Mouse (Mus musculus) right cerebral cortex, postnatal 14 days (tissue): ENCODE results near the gene Adrb1.
A peak's percentile ranks its signal among the peaks of the same experiment; 100 is the strongest.

ENCODE experiments used
- DNase-seq: peaks from one replicate; pipeline ENCODE4 v3.0.0; 2022

The Adrb1 gene

GRCm38 (mm10) chr19:56721387-56722211 lies at the start of gene Adrb1:
Gene Adrb1 (plus strand): TSS chr19:56722199.
- peak; percentile 85 for DNase-seq

GRCm38 (mm10) chr19:56675690-56676089 lies 46.3 kb upstream of the Adrb1 start:
- DNase-seq = no peak

DNA sequence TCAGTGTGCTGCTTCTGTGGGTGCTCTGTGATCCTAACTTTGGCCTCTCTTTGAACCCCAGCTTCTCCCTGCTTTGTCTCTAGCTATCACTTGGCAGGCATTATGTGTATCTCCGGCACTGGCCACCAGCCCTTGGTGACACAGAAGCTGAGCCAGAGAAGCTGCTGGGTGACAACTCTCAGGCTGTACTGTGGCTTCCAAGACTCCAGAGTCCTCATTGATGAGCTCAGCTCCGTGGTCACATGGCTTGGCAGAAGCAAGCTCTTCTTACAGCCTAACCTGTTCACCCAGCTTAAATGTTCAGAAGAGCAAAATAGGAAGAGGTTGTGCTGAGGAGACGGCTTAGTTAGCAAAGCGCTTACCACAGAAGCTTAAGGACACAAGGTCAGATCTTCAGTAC lies 45.5 kb upstream of the Adrb1 start:
- DNase-seq = no peak

DNA sequence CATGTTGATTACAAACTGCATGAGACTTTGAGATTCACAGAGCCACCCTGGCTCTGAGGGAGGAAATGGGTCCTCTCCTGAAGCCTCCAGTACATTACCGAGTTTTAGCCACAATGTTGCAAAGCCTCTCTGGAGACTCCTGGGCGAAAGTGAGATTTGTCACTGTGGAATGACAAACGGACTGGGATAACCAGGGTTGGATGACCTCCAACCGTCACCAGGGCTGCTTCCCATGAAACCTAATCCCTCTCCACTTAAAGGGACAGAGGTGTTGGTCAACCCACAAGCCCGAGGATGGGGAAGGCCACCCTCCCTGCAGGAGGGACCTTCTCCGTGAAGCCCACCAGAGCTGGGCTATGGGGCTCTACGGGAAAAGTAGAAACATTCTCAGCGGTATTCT lies 44.4 kb upstream of the Adrb1 start:
- DNase-seq = no peak

DNA sequence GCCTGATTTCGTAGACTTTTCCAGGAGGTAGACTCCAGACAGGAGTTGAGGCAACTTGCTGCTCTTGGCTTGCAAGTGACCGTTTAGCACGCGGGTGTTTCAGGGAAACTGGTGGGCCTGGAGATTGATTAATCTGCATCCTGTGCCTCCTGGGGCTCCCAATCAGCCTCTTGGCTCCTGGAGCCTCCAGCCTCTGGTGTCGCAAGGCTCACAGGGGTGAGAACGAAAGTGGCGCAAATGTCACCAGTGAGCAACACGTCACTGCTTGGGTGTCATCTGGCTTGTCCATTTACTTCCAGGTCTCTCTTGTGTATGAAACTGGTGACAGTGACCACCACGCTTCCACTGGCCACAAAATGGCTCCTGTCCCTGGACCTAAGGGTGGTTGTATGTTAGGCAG lies 43.5 kb upstream of the Adrb1 start:
- no peak for DNase-seq

- DNase-seq = no peak
These were observed 42.6 kb upstream of the Adrb1 start for GRCm38 (mm10) chr19:56679213-56679965.

- no peak for DNase-seq
These were observed 42.0 kb upstream of the Adrb1 start for GRCm38 (mm10) chr19:56679992-56680391.

- DNase-seq = no peak
These were observed 39.7 kb upstream of the Adrb1 start for GRCm38 (mm10) chr19:56682297-56682696.

GRCm38 (mm10) chr19:56682843-56683242 lies 39.2 kb upstream of the Adrb1 start:
- DNase-seq = no peak

GRCm38 (mm10) chr19:56685515-56685914 lies 36.5 kb upstream of the Adrb1 start:
- DNase-seq = peak; percentile 34

GRCm38 (mm10) chr19:56686218-56686617 lies 35.8 kb upstream of the Adrb1 start:
- no peak for DNase-seq

- no peak for DNase-seq
These were observed 34.9 kb upstream of the Adrb1 start for GRCm38 (mm10) chr19:56687026-56687635.

DNA sequence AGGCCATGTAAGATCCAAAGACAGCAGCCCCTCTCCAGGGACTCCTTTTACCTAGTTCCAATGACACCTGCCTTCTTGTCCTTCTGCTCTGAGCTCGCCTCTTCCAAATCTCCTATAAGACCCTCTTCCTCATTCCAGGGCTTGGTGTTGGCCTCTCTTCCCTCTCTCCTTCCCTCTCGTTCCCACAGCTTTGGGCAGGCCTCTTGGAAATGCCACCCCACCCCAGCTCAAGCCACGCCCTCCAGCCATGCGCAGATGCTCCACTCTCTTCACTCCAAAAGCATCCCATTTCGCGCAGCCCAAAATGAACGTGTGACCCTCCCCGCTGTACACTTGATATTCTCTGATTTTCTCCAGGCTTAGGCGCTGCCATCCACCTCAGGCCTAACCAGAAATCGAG lies 34.3 kb upstream of the Adrb1 start:
- no peak for DNase-seq

- no peak for DNase-seq
These were observed 33.2 kb upstream of the Adrb1 start for GRCm38 (mm10) chr19:56688661-56689335.

DNA sequence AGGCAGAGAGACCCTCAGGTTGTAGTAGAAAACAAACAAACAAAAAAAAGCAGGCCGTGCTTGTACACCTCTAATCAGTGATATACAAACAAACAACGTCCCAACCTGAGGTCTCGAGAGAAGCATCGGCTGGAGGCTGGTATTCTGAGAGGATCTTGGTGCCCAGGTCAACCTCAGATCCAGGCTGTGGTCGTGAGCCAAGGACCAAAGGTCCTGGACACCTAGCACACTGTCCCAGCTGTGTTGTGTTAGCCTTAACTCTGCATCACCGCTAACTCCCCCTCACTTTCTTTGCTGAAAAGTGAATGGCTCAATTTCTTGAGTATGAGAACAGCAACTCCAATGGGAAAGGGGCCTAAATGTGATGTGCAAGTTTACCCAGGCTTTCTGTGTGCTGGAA lies 32.5 kb upstream of the Adrb1 start:
- no peak for DNase-seq

- no peak for DNase-seq
These were observed 30.9 kb upstream of the Adrb1 start for GRCm38 (mm10) chr19:56691103-56691502.

- peak; percentile 2 for DNase-seq
These were observed 29.5 kb upstream of the Adrb1 start for GRCm38 (mm10) chr19:56692451-56692850.

DNA sequence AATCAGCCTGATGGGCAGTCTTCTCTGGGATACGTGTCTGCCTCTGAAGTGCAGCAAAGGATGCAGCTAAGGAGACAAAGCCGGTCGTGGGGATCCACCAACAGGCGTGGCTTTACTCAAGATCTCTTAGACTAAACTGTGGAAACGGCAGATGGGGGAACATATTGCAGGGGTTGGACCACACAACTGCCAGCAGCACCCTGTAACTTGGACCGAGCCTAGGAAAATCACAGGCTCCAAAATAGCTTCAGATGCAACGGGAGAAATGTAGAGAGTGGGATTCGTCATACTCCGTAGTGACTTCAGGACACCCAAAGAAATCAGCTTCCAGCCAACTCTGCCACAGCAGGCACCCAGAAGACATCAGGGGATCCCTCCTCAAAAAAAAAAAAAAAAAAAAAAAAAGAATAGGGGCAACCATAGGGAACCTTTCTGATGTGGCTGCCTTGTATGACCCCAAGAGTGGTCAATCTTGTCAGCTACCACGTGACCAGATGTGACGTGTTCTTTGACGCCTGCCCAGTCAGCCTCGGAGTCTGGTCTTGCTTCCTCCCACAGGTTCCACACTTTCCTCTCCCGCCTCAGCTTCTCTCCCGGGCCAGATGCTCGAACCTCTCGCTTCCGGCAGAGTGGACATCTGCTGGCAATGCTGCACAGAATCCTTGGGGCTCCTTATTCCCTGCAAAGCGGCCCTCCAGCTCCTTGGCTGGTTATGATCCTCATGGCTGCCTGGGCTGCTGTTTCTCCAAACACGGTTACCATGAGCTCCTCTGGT lies 24.4 kb upstream of the Adrb1 start:
- DNase-seq = peak; percentile 25

- no peak for DNase-seq
These were observed 21.2 kb upstream of the Adrb1 start for GRCm38 (mm10) chr19:56700848-56701247.

DNA sequence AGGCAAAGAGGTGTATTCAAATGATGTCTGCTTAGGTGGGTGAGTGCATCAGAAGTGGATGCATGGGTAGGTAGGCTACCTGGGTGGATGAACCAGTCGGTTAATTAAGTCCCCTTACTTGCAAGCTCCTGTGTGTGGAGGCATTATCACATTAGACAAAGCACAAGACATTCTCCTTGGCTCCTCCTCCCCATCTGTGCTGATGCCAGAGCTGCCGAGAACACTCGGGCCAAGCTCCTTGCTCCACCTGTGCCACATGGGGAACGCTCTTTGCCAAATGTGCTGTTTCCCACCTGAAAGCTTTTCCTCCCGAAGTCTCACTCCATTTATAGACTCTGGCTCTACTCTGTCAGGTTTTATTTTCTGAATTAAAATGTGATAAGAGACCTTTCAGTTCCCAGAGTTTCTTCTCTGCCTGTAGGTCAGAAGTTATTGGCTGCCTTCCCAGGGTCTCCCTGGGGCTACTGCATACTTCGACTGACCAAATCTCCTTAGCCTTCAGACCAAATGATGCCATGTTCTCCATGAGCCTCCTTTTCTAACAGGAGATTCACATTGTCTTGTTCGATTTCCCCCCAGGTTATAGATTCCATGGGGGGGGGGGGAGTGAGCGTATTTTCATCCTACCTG lies 20.5 kb upstream of the Adrb1 start:
- DNase-seq = no peak

- no peak for DNase-seq
These were observed 20.0 kb upstream of the Adrb1 start for GRCm38 (mm10) chr19:56702039-56702438.
